Mouse (Mus musculus) kidney, adult 9 months (tissue): ENCODE measurements at regions not wholly inside any gene's neighbourhood (a gene's known extent, or its start where the extent isn't known, plus 50 kb on each side); places are given as distances from the start of the nearest gene placed in this dataset.

Source experiments
- DNase-seq: peaks from one replicate; pipeline ENCODE4 v3.0.0; 2022

DNA sequence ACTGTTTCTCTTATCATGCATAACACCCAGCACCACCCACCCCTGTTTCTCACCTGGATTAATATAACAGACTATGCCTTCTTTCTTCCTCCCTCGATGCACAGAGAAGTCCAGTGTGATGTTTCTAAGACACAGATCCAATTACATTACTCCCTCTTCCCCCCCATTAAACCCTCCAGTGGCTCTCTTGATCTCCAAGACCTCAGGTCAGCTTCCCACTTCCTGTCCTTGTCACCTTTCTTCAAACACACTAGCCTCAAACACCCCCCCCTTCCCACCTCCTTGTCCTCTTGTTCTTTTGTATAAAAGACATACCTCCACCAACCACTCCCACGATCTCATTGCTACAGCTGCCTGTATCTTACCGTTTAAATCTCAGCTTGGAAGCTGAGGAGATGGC, 201.8 kb downstream of the Epha4 start:
- DNase-seq = no peak

GRCm38 (mm10) chr1:77315347-77315746, 199.5 kb downstream of the Epha4 start:
- DNase-seq = no peak

- DNase-seq = no peak
Measured at GRCm38 (mm10) chr1:77316198-77316597, 198.7 kb downstream of the Epha4 start.
